Mouse (Mus musculus) spleen, adult 2 months (tissue): ENCODE results near the gene Apoe.

Source experiments
- CTCF ChIP-seq: fragments of 200-500 bp; IDR thresholded peaks from 2 replicates; pipeline ENCODE4 v1.5.1; 2011; ENCODE audit warnings: mild to moderate bottlenecking, inconsistent platforms; ENCODE audit not compliant: insufficient read depth, insufficient read length, insufficient replicate concordance; ENCODE audit errors: extremely low read depth
- POLR2A ChIP-seq: fragments of 200-500 bp; IDR thresholded peaks from 2 replicates; pipeline ENCODE4 v1.6.1; 2011; ENCODE audit warnings: low read depth, low read length, inconsistent platforms

DNA sequence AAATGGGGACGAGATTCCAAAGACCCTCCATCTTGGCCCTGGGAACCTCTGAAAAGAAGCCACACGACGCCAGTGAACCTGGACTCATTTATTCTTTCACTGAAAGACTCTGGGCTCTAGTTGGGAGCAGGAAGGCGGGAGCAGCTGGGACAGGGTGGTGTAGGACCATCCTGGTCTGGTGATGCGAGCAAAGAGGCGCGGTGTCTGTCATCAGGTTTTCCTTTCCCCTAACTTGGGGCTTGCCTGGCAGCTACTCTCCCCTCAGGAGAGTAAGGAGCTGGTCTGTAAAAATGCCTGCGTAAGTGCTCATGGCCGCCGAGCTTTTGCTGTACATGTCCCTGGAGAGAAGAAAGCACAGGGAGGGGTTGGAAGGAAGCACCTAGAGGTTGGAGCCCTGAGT, 27.5 kb downstream of the Apoe start:
- no peak for TF ChIP-seq POLR2A
- TF ChIP-seq CTCF = no peak
